Mouse (Mus musculus) liver, embryonic 14.5 days (tissue): ENCODE measurements around the gene Prep.

Experiments used
- CTCF ChIP-seq: IDR thresholded peaks from 2 replicates; pipeline ENCODE4 v1.5.1; 2016; ENCODE audit warnings: antibody characterized with exemption, low read depth, control low read depth
- EP300 ChIP-seq: IDR thresholded peaks from 2 replicates; pipeline ENCODE4 v1.6.1; 2016; ENCODE audit warnings: antibody characterized with exemption, low read depth

GRCm38 (mm10) chr10:45173927-45174326 lies 106.9 kb downstream of the Prep start:
- TF ChIP-seq CTCF: no peak
- TF ChIP-seq EP300: no peak
